Mouse (Mus musculus) CD4-positive, CD25-positive, alpha-beta regulatory T cell, adult 2 months (primary cell): ENCODE data around the gene Ccdc171.
"Not testable (repeated sequence)": the region's sequence is repeated elsewhere in the genome, so short reads cannot be mapped to it uniquely, and the experiment has no call there.

Source experiments
- DNase-seq: peaks from one replicate; pipeline ENCODE4 v3.0.0-alpha.2; 2012; ENCODE audit warnings: low read depth, low spot score

Ccdc171 gene

GRCm38 (mm10) chr4:83655396-83655795 is 130.1 kb downstream of the Ccdc171 start:
- no peak for DNase-seq

GRCm38 (mm10) chr4:83656571-83656970 is 131.2 kb downstream of the Ccdc171 start:
- DNase-seq, result no peak

- no peak for DNase-seq
These were observed 131.7 kb downstream of the Ccdc171 start for GRCm38 (mm10) chr4:83657021-83657420.

GRCm38 (mm10) chr4:83658415-83658814 is 133.1 kb downstream of the Ccdc171 start:
- DNase-seq, result no peak

GRCm38 (mm10) chr4:83659411-83659810 is 134.1 kb downstream of the Ccdc171 start:
- DNase-seq, result no peak

GRCm38 (mm10) chr4:83661519-83662271 is 136.3 kb downstream of the Ccdc171 start:
- no peak for DNase-seq

GRCm38 (mm10) chr4:83662301-83662700 is 137.0 kb downstream of the Ccdc171 start:
- DNase-seq, result no peak

- no peak for DNase-seq
These were observed 144.2 kb downstream of the Ccdc171 start for GRCm38 (mm10) chr4:83669552-83669951.

- DNase-seq, result not testable (repeated sequence)
These were observed 150.0 kb downstream of the Ccdc171 start for GRCm38 (mm10) chr4:83675308-83675707.

- no peak for DNase-seq
These were observed 151.1 kb downstream of the Ccdc171 start for GRCm38 (mm10) chr4:83676444-83676843.

- DNase-seq, result no peak
These were observed 155.7 kb downstream of the Ccdc171 start for GRCm38 (mm10) chr4:83681081-83681480.

- DNase-seq, result no peak
These were observed 157.5 kb downstream of the Ccdc171 start for GRCm38 (mm10) chr4:83682866-83683265.

- no peak for DNase-seq
These were observed 174.8 kb downstream of the Ccdc171 start for GRCm38 (mm10) chr4:83700190-83700589.

GRCm38 (mm10) chr4:83716996-83717395 is 191.7 kb downstream of the Ccdc171 start:
- DNase-seq, result no peak

GRCm38 (mm10) chr4:83719816-83720215 is 194.5 kb downstream of the Ccdc171 start:
- no peak for DNase-seq

- DNase-seq, result peak; percentile 17
These were observed 199.8 kb downstream of the Ccdc171 start for GRCm38 (mm10) chr4:83725136-83725535.

- DNase-seq, result no peak
These were observed 214.0 kb downstream of the Ccdc171 start for GRCm38 (mm10) chr4:83739137-83739890.

GRCm38 (mm10) chr4:83739891-83740277 is 214.5 kb downstream of the Ccdc171 start:
- DNase-seq, result no peak

- no peak for DNase-seq
These were observed 217.6 kb downstream of the Ccdc171 start for GRCm38 (mm10) chr4:83742806-83743460.

GRCm38 (mm10) chr4:83775136-83775535 is 249.8 kb downstream of the Ccdc171 start:
- DNase-seq, result no peak

GRCm38 (mm10) chr4:83780044-83780443 is 254.7 kb downstream of the Ccdc171 start:
- no peak for DNase-seq

- peak; percentile 6 for DNase-seq
These were observed 259.8 kb downstream of the Ccdc171 start for GRCm38 (mm10) chr4:83785115-83785514.
